Mouse (Mus musculus) ovary, postnatal 36 days (tissue): Measurements from ENCODE around the gene Muc4.

Source experiments
- DNase-seq: peaks from one replicate; pipeline ENCODE4 v3.0.0; 2022; ENCODE audit warnings: low spot score, mixed read lengths

Gene Muc4

DNA sequence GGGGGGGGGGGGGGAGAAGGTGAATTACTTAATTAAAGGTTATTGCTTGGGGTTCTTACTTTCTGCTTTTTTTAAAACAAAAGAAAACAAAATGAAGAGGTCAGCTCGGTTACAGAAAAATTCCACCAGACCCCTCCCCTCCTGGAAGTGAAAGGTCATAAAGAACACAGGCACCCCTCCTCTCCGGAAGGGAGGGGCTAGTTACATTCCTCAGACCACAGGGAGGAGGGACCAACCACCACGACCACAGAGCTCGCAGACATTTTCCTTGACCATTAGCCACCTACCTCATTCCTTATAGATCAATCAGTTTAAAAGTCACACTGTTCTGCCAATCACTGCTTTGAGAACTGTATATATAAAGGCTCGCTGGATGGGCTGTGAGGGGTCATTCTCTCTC, 68.2 kb downstream of the Muc4 start:
- no peak for DNase-seq

- DNase-seq, result no peak
Observed at GRCm38 (mm10) chr16:32805151-32805550, 69.5 kb downstream of the Muc4 start.

DNA sequence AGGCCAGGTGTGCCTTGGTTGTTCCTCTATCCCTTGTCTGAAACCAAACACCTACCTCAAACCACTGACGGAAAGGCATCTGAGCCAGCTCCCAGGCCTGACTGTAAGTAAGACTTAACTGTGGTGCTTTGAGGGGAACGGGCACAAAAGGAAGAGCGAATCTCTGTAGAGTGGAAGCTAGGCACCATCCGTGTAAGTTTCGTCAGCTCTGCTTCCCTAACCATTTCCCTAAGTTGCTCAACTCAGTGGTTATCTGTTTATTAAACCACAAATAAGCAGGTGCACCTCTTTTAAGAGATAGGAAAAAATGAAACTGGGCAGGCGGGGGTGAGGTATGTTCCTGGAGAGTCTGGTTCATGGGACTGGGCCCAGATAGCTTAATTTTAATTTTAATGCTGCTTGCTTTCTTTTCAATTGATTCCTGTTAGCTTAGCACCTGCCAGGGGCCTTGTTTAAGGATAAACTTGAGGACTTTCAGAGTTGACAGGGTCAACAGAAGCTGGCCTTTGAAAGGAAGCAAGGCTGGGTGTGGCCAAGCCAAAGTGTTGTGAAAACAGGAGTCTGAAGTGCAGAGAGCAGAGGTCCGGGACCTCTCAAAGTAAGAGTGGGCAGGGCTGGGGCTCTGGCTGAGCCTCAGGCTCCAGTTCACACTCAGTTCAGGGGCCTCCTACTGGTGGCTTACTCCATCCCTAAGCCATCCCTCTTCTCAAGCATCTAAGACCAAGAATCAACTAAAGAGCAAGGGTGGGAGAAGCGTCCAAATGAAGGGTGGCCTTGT, 71.9 kb downstream of the Muc4 start:
- no peak for DNase-seq

DNA sequence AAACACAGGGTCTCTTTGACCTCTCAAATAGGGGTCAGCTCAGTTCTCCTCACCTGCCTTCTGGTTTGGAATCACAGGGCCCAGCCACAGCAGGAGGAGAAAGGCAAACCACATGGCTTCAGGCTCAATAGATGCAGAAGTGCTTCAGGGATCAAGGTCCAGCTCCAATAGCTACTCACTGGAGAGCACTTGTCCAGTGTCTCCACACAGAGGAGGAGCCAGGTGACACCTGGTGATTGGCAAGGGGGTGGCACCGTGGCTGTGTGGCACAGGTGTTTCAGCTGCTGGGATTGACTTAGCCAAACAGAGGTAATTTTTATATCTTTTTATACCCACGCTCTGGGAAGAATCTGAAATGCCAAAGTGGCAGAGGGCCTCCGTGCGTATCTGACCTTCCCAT, 74.6 kb downstream of the Muc4 start, which contains the start of gene Smbd1:
TSS of gene Smbd1 (minus strand) at position 157 of the 400 bp plus-strand sequence.
- no peak for DNase-seq

DNA sequence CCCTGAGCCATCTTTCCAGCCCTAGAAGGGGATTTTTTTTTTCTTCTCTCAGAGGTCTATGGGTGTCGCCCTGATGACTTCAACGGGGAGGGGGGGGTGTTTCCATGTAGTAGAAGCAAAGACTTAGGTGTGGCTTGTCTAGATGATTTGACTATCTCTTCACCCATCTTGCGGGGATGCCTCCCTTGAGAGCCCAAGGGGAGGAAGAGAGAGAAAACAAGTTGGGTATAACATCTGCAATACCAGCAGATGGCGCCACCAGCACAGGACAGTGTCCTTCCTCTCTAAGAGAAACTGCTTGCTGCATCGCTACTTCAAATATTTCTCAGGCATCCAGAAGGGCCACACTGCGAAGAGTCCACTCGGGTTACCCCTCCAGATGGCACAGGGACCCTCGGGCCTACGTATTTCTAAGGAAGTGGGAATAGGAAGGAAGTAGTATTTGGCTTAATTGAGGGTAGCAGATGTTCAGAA, 77.2 kb downstream of the Muc4 start:
- peak; percentile 77 for DNase-seq

- no peak for DNase-seq
Observed at GRCm38 (mm10) chr16:32813362-32813761, 77.7 kb downstream of the Muc4 start.

DNA sequence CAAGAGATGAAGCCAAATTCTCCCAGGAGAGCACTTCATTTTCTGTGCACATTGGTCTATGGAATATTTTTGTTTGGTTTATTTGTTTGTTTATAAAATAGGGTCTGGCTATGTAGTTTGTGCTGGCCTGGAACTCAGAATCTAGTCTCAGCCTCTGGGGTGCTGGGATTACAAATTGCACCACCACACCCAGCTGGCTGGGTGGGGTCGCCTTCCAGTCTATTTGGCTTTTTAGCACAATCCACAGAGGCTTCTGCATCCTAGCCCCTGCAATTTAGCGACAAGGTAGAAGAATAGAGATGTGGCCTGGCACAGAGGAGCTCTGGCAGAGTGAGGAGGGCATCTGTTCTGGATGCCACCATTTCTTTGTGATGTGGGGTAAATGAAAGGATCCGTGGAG, 78.1 kb downstream of the Muc4 start:
- no peak for DNase-seq

DNA sequence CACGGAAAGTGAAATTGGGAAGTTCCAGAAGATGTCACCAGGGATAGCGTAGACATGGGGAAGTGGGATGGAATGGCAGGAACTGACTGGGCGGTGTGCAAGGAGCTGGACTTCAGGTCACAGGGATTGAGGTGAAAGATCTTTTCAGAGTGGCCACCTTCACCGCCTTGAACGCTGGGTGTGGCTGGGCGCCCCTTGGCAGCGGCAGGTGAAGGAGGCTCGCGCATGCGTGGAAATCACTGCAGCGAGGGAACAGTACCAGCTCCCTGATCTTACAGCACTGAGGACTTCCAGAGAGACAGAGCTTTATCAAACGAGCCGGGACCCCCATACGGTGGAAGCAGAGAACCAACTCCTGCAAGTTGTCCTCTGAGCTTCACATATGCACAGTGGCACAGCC, 78.9 kb downstream of the Muc4 start:
- peak; percentile 38 for DNase-seq

- no peak for DNase-seq
Observed at GRCm38 (mm10) chr16:32815160-32815605, 79.5 kb downstream of the Muc4 start.

DNA sequence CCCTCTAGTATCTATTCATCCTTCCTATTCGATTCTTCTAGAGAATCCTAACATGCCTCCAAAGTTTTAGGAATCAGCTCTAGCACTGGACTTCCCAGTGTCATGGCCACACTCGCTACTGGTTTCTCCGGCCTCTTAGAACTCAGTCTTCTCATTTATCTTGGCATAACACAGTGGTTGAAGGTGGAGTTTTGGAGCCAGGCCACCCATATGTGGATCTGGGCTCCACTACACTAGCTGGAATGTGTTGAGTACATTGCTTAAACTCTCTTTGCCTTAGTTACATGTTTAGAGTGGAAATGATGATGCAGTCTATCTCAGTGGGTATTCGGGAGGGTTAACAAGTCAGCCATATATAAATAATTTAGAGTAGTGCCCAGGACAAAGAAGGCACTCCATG, 82.3 kb downstream of the Muc4 start:
- no peak for DNase-seq

DNA sequence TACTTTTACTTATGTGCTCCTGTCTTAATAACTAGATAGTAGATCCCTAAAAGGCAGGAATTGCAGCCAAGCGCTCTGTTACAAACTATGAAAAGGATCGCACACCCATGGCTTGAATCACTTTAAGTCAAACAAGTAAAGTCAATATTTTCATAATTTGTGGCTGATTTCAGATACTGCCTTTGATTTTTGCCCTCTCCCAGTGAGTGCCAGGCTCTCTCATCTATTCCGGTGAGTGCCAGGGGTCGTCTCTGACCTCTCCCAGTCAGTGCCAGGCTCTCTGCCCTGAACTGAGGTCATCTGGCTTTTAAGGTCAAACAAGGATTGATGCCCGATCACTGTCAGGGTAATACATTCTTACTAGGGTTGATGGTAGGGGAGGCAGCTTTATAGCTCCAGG, 82.8 kb downstream of the Muc4 start:
- DNase-seq, result no peak

GRCm38 (mm10) chr16:32821772-32822449, 86.2 kb downstream of the Muc4 start:
- DNase-seq, result no peak

DNA sequence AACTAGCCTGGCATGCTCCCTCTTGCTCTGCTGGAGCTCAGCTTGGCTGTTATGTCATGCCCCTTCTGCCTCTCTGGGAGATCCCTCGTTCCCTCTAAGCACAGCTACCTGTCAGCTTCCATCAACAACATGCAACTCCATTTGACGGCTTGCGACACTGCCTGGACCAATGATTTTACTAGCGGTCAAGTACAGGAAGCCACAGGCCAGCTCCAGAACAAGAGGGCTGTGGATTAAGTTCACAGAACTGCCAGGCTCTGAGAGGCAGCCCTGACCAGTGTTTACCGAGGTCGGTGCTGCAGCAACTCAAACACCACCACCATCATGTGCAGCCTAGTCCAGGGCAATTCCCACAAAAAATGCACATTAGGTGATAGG, 86.8 kb downstream of the Muc4 start:
- DNase-seq, result no peak

- DNase-seq, result no peak
Observed at GRCm38 (mm10) chr16:32822881-32823280, 87.2 kb downstream of the Muc4 start.

DNA sequence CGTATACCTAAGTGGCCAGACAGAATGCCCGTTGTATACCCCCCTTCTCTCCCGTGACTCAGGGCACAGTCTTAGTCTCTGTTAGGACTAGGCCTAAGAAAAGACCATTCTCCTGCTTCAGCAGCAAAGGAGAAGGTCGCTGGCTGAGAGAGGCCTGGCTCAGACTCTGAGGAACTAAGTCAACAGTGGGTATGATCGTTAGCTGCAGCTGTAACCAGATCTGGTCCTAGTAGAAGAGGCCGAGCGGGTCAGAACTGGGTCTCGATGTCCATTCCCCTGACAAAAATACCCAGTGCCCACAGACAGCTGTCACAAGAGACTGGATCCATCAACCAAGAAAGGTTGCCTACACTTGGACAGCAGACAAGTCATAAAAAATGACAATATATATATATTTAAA, 87.8 kb downstream of the Muc4 start:
- no peak for DNase-seq

- DNase-seq, result no peak
Observed at GRCm38 (mm10) chr16:32824061-32824460, 88.4 kb downstream of the Muc4 start.

DNA sequence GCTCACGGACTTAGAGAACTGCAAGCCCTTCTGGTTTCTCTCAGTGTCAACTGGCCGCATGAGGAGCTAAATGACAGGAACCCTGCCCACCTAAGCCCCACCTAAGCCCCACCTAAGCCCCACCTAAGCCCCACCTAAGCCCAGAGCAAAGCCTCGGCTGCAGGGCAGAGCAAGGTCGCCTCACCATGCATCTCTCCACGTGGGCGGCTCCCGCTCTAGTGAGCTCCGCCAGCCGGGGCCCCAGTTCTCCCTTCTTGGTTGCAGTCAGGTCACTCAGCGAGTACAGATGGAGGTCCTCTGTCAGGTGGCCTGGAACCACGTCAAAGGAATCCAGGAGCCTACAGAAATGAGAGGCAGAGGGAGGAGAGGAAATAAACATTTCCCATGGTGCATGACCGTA, 89.7 kb downstream of the Muc4 start:
- no peak for DNase-seq

DNA sequence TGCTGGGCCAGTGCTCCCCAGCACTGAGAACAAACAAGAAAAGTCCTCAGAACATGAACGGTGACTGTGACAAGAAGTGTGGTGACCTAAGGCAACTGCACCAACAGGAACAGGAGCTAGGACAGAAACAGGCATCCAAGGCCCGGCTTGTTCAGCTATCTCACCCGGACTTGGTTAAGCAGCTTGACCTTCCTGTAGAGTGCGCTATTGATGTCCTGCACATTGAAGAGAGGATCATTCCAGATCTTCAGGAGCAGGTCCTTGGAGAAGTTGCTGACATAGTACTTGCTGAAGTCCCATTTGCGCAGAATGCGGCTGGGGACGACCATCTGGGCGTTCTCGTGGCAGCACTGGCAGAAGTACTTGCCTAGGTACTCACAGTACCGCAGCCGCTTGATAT, 90.8 kb downstream of the Muc4 start:
- no peak for DNase-seq

DNA sequence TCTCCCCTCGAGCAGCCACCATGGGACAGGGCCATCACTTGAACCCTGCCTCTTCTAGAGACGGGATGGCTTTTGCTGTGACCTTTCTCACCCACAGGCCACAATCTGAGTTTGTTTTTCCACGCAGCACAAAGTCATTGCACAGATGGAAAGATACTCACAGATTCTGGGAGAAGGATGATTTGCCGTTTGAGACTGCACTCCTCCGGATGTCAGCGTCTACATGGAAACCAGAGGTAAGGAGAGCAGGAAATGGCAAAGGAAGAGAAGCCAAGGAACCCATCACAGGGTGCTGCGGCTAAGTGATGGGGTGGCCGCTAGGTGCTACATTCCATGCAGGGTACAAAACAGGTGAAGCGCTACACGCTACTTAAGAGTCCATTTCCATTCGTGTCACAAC, 93.4 kb downstream of the Muc4 start:
- no peak for DNase-seq

GRCm38 (mm10) chr16:32831501-32831900, 95.8 kb downstream of the Muc4 start:
- DNase-seq, result no peak
